Mouse (Mus musculus): Measurements from ENCODE around the gene Drc1. TPM values are rescaled to one million over a fixed set of nuclear protein-coding genes. Genes with fewer than 3 reads are reported as not detected.

The Drc1 gene
- not detected for total RNA-seq (2021)
- long read RNA-seq, experiment 1, result 0 reads
- long read RNA-seq, experiment 2, result 0 reads

- Histone ChIP-seq H3K27ac (no peak within 1 kb of the TSS), H3K4me3 (peak within 1 kb of the TSS; percentile 64)
- no peak for TF ChIP-seq CTCF (IDR thresholded peaks at IDR 0.05)
- intact Hi-C loops (cut with DNase I), result no loop called here
- peak; percentile 48 for DNase-seq
These were observed at the start of gene Drc1 for GRCm38 (mm10) chr5:30281291-30281732. Gene Drc1, plus strand, starts transcription at chr5:30281388.

- no peak for TF ChIP-seq CTCF (IDR thresholded peaks at IDR 0.05)
- Histone ChIP-seq H3K27ac (peak overlapping the region; percentile 91), H3K4me3 (peak overlapping the region; percentile 82)
- intact Hi-C loops (cut with DNase I), result no loop called here
- no peak for DNase-seq
These were observed 49.3 kb upstream of the Drc1 start for GRCm38 (mm10) chr5:30231891-30232270.

GRCm38 (mm10) chr5:30232271-30232971 lies 48.8 kb upstream of the Drc1 start, which contains the start of gene Selenoi:
Gene Selenoi, plus strand, starts transcription at chr5:30232581.
- intact Hi-C loops (cut with DNase I), result no loop called here
- TF ChIP-seq CTCF (IDR thresholded peaks at IDR 0.05), result no peak

GRCm38 (mm10) chr5:30233042-30233441 lies 48.1 kb upstream of the Drc1 start:
- H3K4me3 ChIP-seq, result peak overlapping the region; percentile 82
- DNase-seq, result peak; percentile 20
- intact Hi-C loops (cut with DNase I), result no loop called here
- TF ChIP-seq CTCF (IDR thresholded peaks at IDR 0.05), result no peak
- H3K27ac ChIP-seq, result peak overlapping the region; percentile 91

More at GRCm38 (mm10) chr5:30232271-30232971, 48.8 kb upstream of the Drc1 start, which contains the start of gene Selenoi:
- Histone ChIP-seq H3K4me3 (peak within 1 kb of the TSS; percentile 82), H3K27ac (peak within 1 kb of the TSS; percentile 91)
- DNase-seq, result peak; percentile 100

- Histone ChIP-seq H3K4me3 (no peak overlapping the region), H3K27ac (no peak overlapping the region)
- no peak for TF ChIP-seq CTCF (IDR thresholded peaks at IDR 0.05)
- intact Hi-C loops (cut with DNase I), result no loop called here
- no peak for DNase-seq
These were observed 47.2 kb upstream of the Drc1 start for GRCm38 (mm10) chr5:30233979-30234378.

GRCm38 (mm10) chr5:30235641-30236126 lies 45.5 kb upstream of the Drc1 start:
- intact Hi-C loops (cut with DNase I), result no loop called here
- no peak for DNase-seq
- no peak for TF ChIP-seq CTCF (IDR thresholded peaks at IDR 0.05)
- Histone ChIP-seq H3K4me3 (no peak overlapping the region), H3K27ac (no peak overlapping the region)

GRCm38 (mm10) chr5:30238533-30238932 lies 42.7 kb upstream of the Drc1 start:
- no peak overlapping the region for H3K27ac ChIP-seq
- no peak for TF ChIP-seq CTCF (IDR thresholded peaks at IDR 0.05)
- DNase-seq, result no peak
- no peak overlapping the region for H3K4me3 ChIP-seq
- intact Hi-C loops (cut with DNase I), result no loop called here

GRCm38 (mm10) chr5:30240552-30240951 lies 40.6 kb upstream of the Drc1 start:
- no peak overlapping the region for H3K27ac ChIP-seq
- no peak overlapping the region for H3K4me3 ChIP-seq
- no peak for DNase-seq
- intact Hi-C loops (cut with DNase I), result no loop called here
- TF ChIP-seq CTCF (IDR thresholded peaks at IDR 0.05), result no peak

- H3K27ac ChIP-seq, result no peak overlapping the region
- intact Hi-C loops (cut with DNase I), result no loop called here
- no peak overlapping the region for H3K4me3 ChIP-seq
These were observed 38.8 kb upstream of the Drc1 start for GRCm38 (mm10) chr5:30242410-30242809.

GRCm38 (mm10) chr5:30243741-30244140 lies 37.4 kb upstream of the Drc1 start:
- no peak for DNase-seq
- H3K4me3 ChIP-seq, result no peak overlapping the region
- intact Hi-C loops (cut with DNase I), result no loop called here
- TF ChIP-seq CTCF (IDR thresholded peaks at IDR 0.05), result peak; percentile 33
- no peak overlapping the region for H3K27ac ChIP-seq

More at GRCm38 (mm10) chr5:30242410-30242809, 38.8 kb upstream of the Drc1 start:
- no peak for DNase-seq
- no peak for TF ChIP-seq CTCF (IDR thresholded peaks at IDR 0.05)

GRCm38 (mm10) chr5:30245861-30246416 lies 35.2 kb upstream of the Drc1 start:
- no peak for TF ChIP-seq CTCF (IDR thresholded peaks at IDR 0.05)
- intact Hi-C loops (cut with DNase I), result no loop called here
- Histone ChIP-seq H3K27ac (no peak overlapping the region), H3K4me3 (no peak overlapping the region)
- no peak for DNase-seq

- intact Hi-C loops (cut with DNase I), result no loop called here
- Histone ChIP-seq H3K4me3 (no peak overlapping the region), H3K27ac (no peak overlapping the region)
- TF ChIP-seq CTCF (IDR thresholded peaks at IDR 0.05), result peak; percentile 40
- DNase-seq, result no peak
These were observed 33.5 kb upstream of the Drc1 start for GRCm38 (mm10) chr5:30247666-30248065.

- Histone ChIP-seq H3K4me3 (no peak overlapping the region), H3K27ac (no peak overlapping the region)
- DNase-seq, result no peak
- intact Hi-C loops (cut with DNase I), result no loop called here
- no peak for TF ChIP-seq CTCF (IDR thresholded peaks at IDR 0.05)
These were observed 25.4 kb upstream of the Drc1 start for GRCm38 (mm10) chr5:30255567-30256354.

Data from gastrocnemius, adult 2 months (tissue).